ENCODE assay signal across 8 mouse cellular contexts in genomic region chr6:70791824-70792535, GRCm38 (mm10). TPM values are rescaled to one million over a fixed set of nuclear protein-coding genes. Genes with fewer than 3 reads are reported as not detected.
DNase-seq lines count a peak whose midpoint lies in the region; ATAC-seq and TF ChIP-seq lines count a peak whose summit lies in the region.

Gene Rpia, minus strand, starts transcription at chr6:70792232.

- H3K4me3 ChIP-seq in gastrocnemius, adult 2 months, result peak within 1 kb of the TSS; percentile 92
- peak within 1 kb of the TSS; percentile 70 for H3K4me3 ChIP-seq in hindbrain, postnatal 0 days (ENCODE audit: low read length)
- peak within 1 kb of the TSS; percentile 96 for H3K4me3 ChIP-seq in left cerebral cortex, adult 2 months

- peak; percentile 98 for ATAC-seq in hindbrain, postnatal 0 days
- ATAC-seq in megakaryocyte, adult 5-6 weeks (ENCODE audit: poor library complexity, severe bottlenecking), result peak; percentile 84

- no peaks in the 10 kb centered on the region for H3K36me3 ChIP-seq in hindbrain, postnatal 0 days (ENCODE audit: insufficient read depth, low read length)

- DNase-seq in WW6 (ENCODE audit: low read depth, low spot score), result peak; percentile 93
- peak; percentile 90 to 96 for DNase-seq in cerebellum, postnatal 4 days (ENCODE audit: low spot score in 2 of 2)
- peak; percentile 100 for DNase-seq in gastrocnemius, adult 2 months
- peak; percentile 97 for DNase-seq in hindbrain, postnatal 0 days (ENCODE audit: low spot score)
- peak; percentile 96 to 97 for DNase-seq in left cerebral cortex, adult 2 months (ENCODE audit: extremely low spot score in 1 of 2, low spot score in 2 of 2)
- DNase-seq in right cerebral cortex, adult 2 months (ENCODE audit: low spot score in 2 of 2), result peak; percentile 97 to 98
- peak; percentile 100 for DNase-seq in urinary bladder, postnatal 14 days (ENCODE audit: low spot score)

- peak within 1 kb of the TSS; percentile 93 for H3K27ac ChIP-seq in gastrocnemius, adult 2 months
- H3K27ac ChIP-seq in hindbrain, postnatal 0 days, result peak within 1 kb of the TSS; percentile 80
- peak within 1 kb of the TSS; percentile 70 for H3K27ac ChIP-seq in left cerebral cortex, adult 2 months

- peak within 1 kb of the TSS; percentile 76 for H3K4me2 ChIP-seq in hindbrain, postnatal 0 days (ENCODE audit: low read depth, low read length)

- peak; percentile 73 for TF ChIP-seq CTCF in gastrocnemius, adult 2 months (IDR thresholded peaks at IDR 0.05)
- TF ChIP-seq CTCF in hindbrain, postnatal 0 days (IDR thresholded peaks at IDR 0.05; ENCODE audit: low read depth), result peak; percentile 31
- peak; percentile 57 for TF ChIP-seq CTCF in left cerebral cortex, adult 2 months (IDR thresholded peaks at IDR 0.05)

- 2% methylated on average over 61 of the region's 62 CpGs for WGBS in hindbrain, postnatal 0 days

- H3K9ac ChIP-seq in hindbrain, postnatal 0 days (replicated peaks; ENCODE audit: low read length), result peak within 1 kb of the TSS; percentile 67

- no peaks in the 10 kb centered on the region for H3K27me3 ChIP-seq in hindbrain, postnatal 0 days (ENCODE audit: insufficient read depth, low read length)

- peaks cover 17% of the 10 kb centered on the region for H3K4me1 ChIP-seq in hindbrain, postnatal 0 days (ENCODE audit: insufficient read depth, low read length)

- intact Hi-C loops in gastrocnemius, adult 2 months (cut with DNase I), result no loop called here
- intact Hi-C loops in left cerebral cortex, adult 2 months (cut with DNase I), result no loop called here

- no peaks in the 10 kb centered on the region for H3K9me3 ChIP-seq in hindbrain, postnatal 0 days (ENCODE audit: low read length)

RNA-seq across cellular contexts. Expression of gene Rpia, which starts in this region (rescaled TPM):
- 10 to 100 TPM; 17.3 to 18.1 TPM for total RNA-seq in gastrocnemius, adult 2 months (2021)
- 7.1 and 9.0 TPM in 2 replicates for total RNA-seq in hindbrain, postnatal 0 days (2014; rRNA removed)
- polyA plus RNA-seq in hindbrain, postnatal 0 days (2015; fragmentation: Nextera tagmentation; extraction: Ambion mirVana), result 1.7 and 2.2 TPM in 2 replicates
- 10 to 100 TPM; 13.1 to 14.0 TPM for total RNA-seq in left cerebral cortex, adult 2 months (2021)
- 50.7 and 58.2 TPM in 2 replicates for total RNA-seq in megakaryocyte, adult 5-6 weeks (2015)
- 118 and 119 TPM in 2 replicates for total RNA-seq in megakaryocyte, adult 5-6 weeks (2017)

Comparison
In these comparisons a context has a peak if more than half of its experiments do, and no peak if none do; other contexts are left out.
1. Peak in every context shown above with its lines: DNase-seq, ATAC-seq, H3K4me3 ChIP-seq and H3K27ac ChIP-seq.